Mouse (Mus musculus): Measurements from ENCODE around the gene Ttc23.
A peak's percentile ranks its signal among the peaks of the same experiment; 100 is the strongest.

Gene Ttc23

DNA sequence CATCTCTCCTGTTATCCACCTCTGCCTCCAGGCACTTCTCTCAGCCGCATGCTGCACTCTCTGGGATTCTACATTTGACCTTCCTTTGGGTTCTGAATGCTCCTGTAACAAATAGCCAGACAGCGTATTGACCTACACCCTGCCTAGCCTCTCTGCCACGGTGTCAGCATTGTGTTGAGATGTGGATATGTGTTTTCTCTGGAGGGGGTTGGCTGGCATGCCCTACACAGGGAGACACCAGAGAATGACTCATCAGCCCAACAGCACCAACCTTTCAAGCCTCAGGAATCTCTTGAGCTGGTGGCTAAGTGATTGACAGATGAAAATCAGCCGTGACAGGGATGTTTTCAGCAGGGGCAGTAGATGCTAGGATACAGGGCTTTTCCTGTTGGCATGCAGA is 153.8 kb downstream of the Ttc23 start:
- DNase-seq (ENCODE audit: extremely low spot score, low spot score): no peak

DNA sequence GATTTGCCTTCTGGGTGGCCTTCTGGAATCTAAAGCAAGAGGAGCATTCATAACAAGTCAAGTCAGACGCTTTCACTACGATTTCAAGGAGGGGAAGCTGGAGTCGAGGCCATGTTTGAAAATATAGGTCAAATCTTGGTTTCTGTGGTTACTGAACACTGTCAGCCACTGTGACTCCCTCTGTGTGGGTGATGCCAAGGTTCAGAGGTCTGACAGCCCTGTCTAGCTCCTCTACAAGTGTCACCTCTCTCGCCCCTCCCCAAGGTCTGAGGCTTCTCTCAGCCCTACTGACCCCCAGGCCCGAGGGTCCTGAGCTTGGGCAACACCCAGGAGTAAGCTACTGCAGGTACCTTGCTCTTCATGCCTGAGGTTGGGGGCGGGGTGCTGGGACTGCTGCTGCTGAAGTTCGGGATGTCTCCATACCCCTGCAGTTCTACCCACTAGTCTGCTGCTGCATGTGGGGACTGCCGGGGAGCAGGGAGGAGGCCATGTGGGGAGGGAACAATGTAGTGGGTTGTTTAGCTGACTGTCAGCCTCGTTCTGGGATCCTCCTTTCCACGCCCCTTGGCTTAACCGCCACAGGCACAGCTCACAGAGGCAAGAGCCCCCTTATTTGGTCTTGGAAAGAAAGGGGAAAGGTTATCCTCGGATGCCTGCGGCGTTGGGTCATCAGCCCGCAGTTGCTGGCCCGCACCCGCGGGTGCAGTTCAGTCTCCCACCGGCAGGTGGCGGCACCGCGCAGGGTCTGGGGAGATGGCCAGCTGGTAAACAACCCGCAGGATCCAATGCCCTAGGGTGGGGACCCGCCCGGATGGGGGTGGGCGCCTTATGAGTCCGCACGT is 156.0 kb downstream of the Ttc23 start:
- peak; percentile 94 for DNase-seq (ENCODE audit: extremely low spot score, low spot score)

DNA sequence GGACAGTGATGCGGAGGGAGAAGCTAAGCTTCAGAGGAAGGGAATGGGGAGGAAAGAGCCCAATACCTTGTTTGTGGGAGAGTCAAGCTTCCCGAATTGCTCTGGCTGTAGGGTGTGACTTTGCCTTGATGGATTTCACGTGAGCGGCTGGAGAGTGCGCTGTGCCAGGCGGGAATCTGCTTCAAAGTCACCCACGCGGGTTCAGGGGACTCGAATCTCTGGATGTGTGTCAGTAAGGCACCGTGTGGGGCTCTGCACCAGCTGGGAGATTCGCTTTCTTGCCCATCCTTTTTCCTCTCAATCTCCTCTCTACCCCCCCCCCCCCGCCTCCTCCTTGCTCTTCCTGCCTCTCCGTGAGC is 156.6 kb downstream of the Ttc23 start:
- no peak for DNase-seq (ENCODE audit: extremely low spot score, low spot score)
